Mouse (Mus musculus): ENCODE measurements around the gene Cdk19. TPM values are rescaled to one million over a fixed set of nuclear protein-coding genes. Genes with fewer than 3 reads are reported as not detected.

Cdk19 gene
- 65.0 TPM for polyA plus RNA-seq (2017; shearing (Covaris generic))

DNA sequence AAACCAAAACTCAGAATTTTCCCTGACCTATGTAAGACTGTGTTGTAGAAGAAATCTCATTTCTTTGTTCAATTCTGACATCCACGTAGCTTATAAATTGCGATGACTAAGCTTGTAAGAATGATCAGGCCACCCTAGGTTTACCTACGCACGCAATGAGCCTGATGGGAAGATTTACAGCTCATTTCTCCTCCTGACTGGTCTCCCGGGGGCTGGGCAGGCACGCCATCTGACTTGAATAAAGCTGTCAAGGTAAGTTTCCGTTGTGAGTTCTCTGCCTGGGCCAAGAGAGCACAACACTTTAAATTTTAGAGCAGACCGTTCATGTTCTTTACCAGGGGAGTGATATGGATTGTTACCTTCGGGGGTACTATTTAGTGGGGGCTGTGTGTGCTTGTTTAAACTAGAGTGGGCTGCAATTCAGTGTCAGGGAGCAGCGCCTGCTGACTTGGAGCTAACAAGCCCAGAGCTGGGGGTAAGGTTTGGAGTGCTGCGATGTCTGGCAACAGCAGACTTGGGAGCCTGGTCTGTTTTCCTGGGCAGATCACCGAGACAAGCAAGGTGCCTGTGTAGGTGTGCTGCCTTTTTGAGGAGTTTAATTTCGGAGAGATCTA is at the start of gene Cdk19:
Gene Cdk19 (plus strand): TSS at position 214 of the 614 bp plus-strand sequence.

DNA sequence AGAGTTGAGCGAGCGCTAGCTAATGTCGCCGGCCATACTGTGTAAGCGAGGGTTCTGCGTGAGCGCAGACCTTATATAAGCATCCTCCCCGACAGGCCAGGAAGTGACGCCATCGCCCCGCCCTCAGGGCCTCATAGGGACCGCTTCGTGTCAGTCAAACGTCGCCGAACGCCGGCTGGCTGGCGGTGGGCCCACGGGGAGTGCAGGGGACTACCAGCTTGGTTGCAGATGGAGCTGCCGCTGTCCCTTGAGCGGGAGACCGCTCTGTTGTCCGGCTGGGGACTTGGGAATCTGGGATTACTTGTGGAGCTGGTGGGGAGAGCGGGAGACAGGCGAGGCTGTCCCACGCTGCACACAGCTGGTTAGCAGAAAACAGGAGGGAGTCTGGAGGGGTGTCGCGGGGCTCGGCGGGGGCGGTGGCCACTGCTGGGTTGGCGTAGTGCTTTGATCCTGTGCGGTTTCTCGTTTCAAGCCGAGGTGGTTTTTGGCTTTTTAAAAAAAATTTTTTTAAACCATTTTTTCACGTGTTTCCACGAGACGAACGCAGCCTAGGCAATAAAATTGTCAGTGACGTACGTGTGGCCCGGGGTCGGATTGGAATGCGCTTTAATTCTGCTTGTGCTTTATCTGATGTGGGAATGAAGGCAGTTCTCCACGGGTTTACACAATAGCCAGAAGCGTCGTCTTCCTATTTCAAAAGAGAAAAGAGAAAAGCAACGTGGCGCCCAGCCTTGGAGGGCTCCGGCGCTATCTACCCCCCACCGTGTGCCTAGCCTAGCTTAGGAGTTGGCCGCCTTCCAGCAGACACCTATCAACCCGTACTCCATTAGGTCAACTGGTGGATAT is 37.0 kb upstream of the Cdk19 start, which contains the start of gene Amd1:
Gene Amd1 (minus strand): TSS at position 47 of the 846 bp plus-strand sequence.

Other genes with a start within 250 kb of the Cdk19 start
- gene Slc16a10, start 197.3 kb upstream of the Cdk19 start, polyA plus RNA-seq (2017; shearing (Covaris generic)) = 1.0 TPM
- 64.4 TPM for gene Rpf2, start 92.5 kb upstream of the Cdk19 start, polyA plus RNA-seq (2017; shearing (Covaris generic))
- 88.1 TPM for gene Gtf3c6, start 81.5 kb upstream of the Cdk19 start, polyA plus RNA-seq (2017; shearing (Covaris generic))
- gene Amd1, start 37.4 kb upstream of the Cdk19 start, polyA plus RNA-seq (2017; shearing (Covaris generic)) = 70.0 TPM
- gene Slc22a16, start 230.8 kb downstream of the Cdk19 start, polyA plus RNA-seq (2017; shearing (Covaris generic)) = not detected

Data from CD4-positive, CD25-positive, alpha-beta regulatory T cell (primary cell).